Mouse (Mus musculus): ENCODE results near the gene Gm14862.

- TF ChIP-seq CTCF (IDR thresholded peaks at IDR 0.05; ENCODE audit: borderline replicate concordance, insufficient read depth, low read depth, low read length): peak; percentile 22; the same call in 1 of the 2 replicates
- TF ChIP-seq POLR2A (IDR thresholded peaks at IDR 0.05; ENCODE audit: borderline replicate concordance, insufficient read depth, low read length): no peak
Observed at GRCm38 (mm10) chrX:9221206-9221605, 35.5 kb downstream of the Gm14862 start.

Data from cerebellum, adult 2 months (tissue).